Mouse (Mus musculus) G1E-ER4 (cell line): ENCODE data around the gene Csn1s2b. TPM values are rescaled to one million over a fixed set of nuclear protein-coding genes. Genes with fewer than 3 reads are reported as not detected.

Experiments used
- GATA1 ChIP-seq: IDR thresholded peaks from one replicate; pipeline ENCODE4 v1.8.0; 2012; ENCODE audit warnings: low read length, inconsistent platforms
- polyA plus RNA-seq: library from polyadenylated mRNA; stranded (reverse); fragments of >175 nt; gene quantifications from 2 replicates; pipeline ENCODE4 v1.2.3, GENCODE M21; 2012

The Csn1s2b gene
- polyA plus RNA-seq = not detected in 2 replicates

- TF ChIP-seq GATA1 = no peak
Measured at GRCm38 (mm10) chr5:87807782-87808181, at the start of gene Csn1s2b. Csn1s2b (plus strand) TSS chr5:87808082.

- TF ChIP-seq GATA1 = no peak
Measured at GRCm38 (mm10) chr5:87764546-87764945, 43.3 kb upstream of the Csn1s2b start.

DNA sequence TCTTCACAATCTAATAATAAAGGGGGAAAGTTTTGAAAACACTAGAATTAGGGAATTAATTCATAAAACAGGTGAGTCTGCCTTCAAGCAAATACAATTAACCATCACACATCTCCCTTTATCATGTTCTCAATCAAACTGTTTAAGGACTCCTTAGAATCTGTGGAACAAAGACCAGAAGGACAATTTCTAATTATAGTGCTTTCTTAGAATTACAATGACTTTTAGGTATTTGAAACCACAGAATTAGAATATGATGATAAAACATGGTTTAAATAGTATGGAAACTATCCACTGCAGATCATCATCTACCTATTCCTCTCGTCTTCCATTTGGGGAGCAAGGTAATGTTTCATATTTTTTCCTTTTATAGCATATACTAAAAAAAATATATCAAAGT lies 33.6 kb upstream of the Csn1s2b start, which contains the start of gene Csn1s2a:
Csn1s2a (plus strand) TSS at position 301 of the 400 bp plus-strand sequence.
- TF ChIP-seq GATA1 = no peak

GRCm38 (mm10) chr5:87782731-87783130 lies 25.2 kb upstream of the Csn1s2b start:
- TF ChIP-seq GATA1 = no peak

GRCm38 (mm10) chr5:87809253-87809652 lies 1.4 kb downstream of the Csn1s2b start:
- TF ChIP-seq GATA1 = no peak

DNA sequence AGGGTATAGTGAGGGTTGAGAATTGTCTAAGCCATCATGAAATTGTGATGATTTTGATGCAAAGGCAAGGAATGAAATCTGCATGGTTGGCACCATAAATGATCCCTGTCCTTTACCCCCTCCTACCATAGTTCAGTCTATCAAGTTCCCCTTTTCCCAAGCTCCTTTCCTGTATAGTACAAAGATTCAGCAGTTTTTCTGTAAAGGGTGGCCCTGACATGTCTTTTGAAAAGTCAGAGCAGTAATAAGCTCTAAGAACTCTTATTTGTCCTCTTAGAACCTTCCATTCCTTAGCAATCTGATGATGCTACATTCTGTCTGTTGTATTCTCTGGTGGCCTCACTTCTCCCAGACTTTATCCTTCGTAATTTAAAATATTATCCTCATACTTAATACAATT lies 17.5 kb downstream of the Csn1s2b start, which contains the start of gene Prr27:
Prr27 (plus strand) TSS at position 301 of the 400 bp plus-strand sequence.
- no peak for TF ChIP-seq GATA1

DNA sequence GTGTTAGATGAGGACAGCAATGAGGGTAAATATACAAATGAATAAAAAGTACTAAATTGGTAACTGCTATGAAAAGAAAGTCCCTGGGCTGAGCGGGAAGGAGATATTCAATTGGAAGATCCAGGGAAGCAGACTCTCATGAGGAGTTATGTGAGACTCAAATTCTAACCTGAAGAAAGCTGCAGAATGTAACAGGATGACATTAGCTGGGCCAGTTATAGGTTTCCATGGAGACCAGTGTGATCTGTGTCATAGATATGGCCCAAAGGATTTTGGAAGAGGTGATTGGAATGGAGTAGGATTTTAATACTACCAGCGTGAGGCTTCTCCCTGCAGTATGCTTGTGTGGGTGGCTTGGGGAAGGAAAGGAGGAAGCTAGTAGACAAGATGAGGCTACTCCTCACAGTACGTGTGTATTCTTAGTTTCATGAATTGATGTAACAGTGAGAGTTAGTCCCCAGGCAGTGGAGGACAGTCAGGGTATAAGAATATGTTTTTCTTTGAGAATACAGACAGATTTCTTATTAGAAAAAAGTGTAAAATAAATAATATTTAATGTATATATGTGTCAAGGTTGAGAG lies 47.3 kb downstream of the Csn1s2b start:
- TF ChIP-seq GATA1 = no peak

DNA sequence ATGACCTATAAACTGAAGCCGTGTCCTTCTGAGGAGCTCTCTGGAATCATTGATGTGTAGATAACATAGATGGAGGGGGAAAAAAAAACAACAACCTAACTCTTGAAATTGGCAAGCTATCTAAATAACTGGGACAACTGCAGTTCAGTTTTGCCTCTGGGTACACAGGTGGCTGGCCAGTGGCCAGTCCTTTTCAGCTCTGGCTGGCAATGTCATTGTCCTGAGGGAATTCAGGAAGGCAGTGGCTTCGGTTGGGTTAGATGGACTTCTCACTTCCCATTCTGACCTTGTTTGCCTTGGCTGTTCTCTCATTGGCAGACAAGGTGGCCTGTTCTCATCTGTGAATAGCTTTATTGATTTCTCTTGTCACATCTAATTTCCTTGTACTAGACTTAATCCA lies 62.2 kb downstream of the Csn1s2b start:
- no peak for TF ChIP-seq GATA1

DNA sequence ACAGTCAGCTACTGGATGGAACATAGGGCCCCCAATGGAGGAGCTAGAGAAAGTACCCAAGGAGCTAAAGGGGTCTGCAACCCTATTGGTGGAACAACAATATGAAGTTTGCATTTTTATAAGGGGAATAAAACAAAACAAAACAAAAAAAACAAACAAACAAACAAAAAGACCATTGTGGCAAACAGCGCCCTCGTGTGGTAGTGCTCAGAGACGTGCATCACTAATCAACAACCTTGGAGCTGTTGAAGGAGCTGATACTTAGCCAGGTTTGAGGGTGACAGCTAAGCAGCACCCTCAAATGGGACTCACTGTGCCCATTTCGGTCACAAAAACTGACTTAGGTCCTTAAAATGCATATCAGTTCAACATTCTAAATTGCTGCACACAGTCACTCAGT lies 63.5 kb downstream of the Csn1s2b start:
- no peak for TF ChIP-seq GATA1

Other genes starting within 250 kb of the Csn1s2b start
- not detected in 2 replicates for gene Sult1d1, start 239.1 kb upstream of the Csn1s2b start, polyA plus RNA-seq
- gene Sult1e1, start 216.5 kb upstream of the Csn1s2b start, polyA plus RNA-seq = not detected in 2 replicates
- not detected in 2 replicates for gene Csn1s1, start 141.9 kb upstream of the Csn1s2b start, polyA plus RNA-seq
- not detected in 2 replicates for gene Csn2, start 108.5 kb upstream of the Csn1s2b start, polyA plus RNA-seq
- gene Csn1s2a, start 33.5 kb upstream of the Csn1s2b start, polyA plus RNA-seq = not detected in 2 replicates
- gene Prr27, start 17.6 kb downstream of the Csn1s2b start, polyA plus RNA-seq = not detected in 2 replicates
- not detected in 2 replicates for gene Odam, start 76.9 kb downstream of the Csn1s2b start, polyA plus RNA-seq
- not detected in 2 replicates for gene Csn3, start 117.5 kb downstream of the Csn1s2b start, polyA plus RNA-seq
- gene 2310003L06Rik, start 161.4 kb downstream of the Csn1s2b start, polyA plus RNA-seq = not detected in 2 replicates
- gene Gm28434, start 161.4 kb downstream of the Csn1s2b start, polyA plus RNA-seq = not detected in 2 replicates
- not detected in 2 replicates for gene Cabs1, start 171.4 kb downstream of the Csn1s2b start, polyA plus RNA-seq
- not detected in 2 replicates for gene Smr3a, start 194.5 kb downstream of the Csn1s2b start, polyA plus RNA-seq